Mouse (Mus musculus) forebrain, embryonic 12.5 days (tissue): Measurements from ENCODE around the gene Me1. TPM values are rescaled to one million over a fixed set of nuclear protein-coding genes. Genes with fewer than 3 reads are reported as not detected.

ENCODE experiments used
- ATAC-seq: fragments of 200-750 bp; cut with Nextera tagmentation; 2 replicates; pipeline ENCODE4 v1.8.0; 2017; ENCODE audit warnings: moderate TSS enrichment; ENCODE audit not compliant: low FRiP score
- H3K27ac ChIP-seq: fragments of 300-500 bp; sonication (generic); 2 replicates; pipeline ENCODE4 v1.5.1; 2016; ENCODE audit warnings: mild to moderate bottlenecking
- H3K27me3 ChIP-seq: fragments of 300-500 bp; sonication (generic); 2 replicates; pipeline ENCODE4 v1.6.1; 2016; ENCODE audit warnings: mild to moderate bottlenecking
- H3K36me3 ChIP-seq: fragments of 300-500 bp; sonication (generic); replicated peaks from 2 replicates; pipeline ENCODE4 v1.6.1; 2016; ENCODE audit warnings: mild to moderate bottlenecking
- H3K4me1 ChIP-seq: fragments of 300-500 bp; sonication (generic); 2 replicates; pipeline ENCODE4 v1.6.1; 2016
- H3K4me2 ChIP-seq: fragments of 300-500 bp; sonication (generic); 2 replicates; pipeline ENCODE4 v1.6.1; 2016; ENCODE audit warnings: mild to moderate bottlenecking, moderate library complexity
- H3K4me3 ChIP-seq: fragments of 300-500 bp; sonication (generic); replicated peaks from 2 replicates; pipeline ENCODE4 v1.5.1; 2016; ENCODE audit warnings: mild to moderate bottlenecking
- H3K9ac ChIP-seq: fragments of 300-500 bp; sonication (generic); 2 replicates; pipeline ENCODE4 v1.6.1; 2016; ENCODE audit warnings: mild to moderate bottlenecking
- H3K9me3 ChIP-seq: fragments of 300-500 bp; sonication (generic); 2 replicates; pipeline ENCODE4 v1.6.1; 2016
- WGBS: fragments of 180-500 bp; shearing (Covaris S2); methylation state at CpG from one replicate; pipeline ENCODE4 v1.1.7; 2016; 5-methylcytosine and 5-hydroxymethylcytosine counted together
- polyA plus RNA-seq: library from polyadenylated mRNA; unstranded; fragments of >200 nt; fragmentation: Nextera tagmentation; extraction: Ambion mirVana; gene quantifications from 2 replicates; pipeline ENCODE4 v1.2.1, GENCODE M21; 2016

Me1 gene
- polyA plus RNA-seq, 1 experiment from 2014 or later: 11.6 TPM

- Histone ChIP-seq H3K9me3 (no peaks in the 10 kb centered on the region), H3K27ac (no peak overlapping the region), H3K4me1 (no peaks in the 10 kb centered on the region), H3K4me3 (no peak overlapping the region), H3K36me3 (peaks cover 46% of the 10 kb centered on the region), H3K27me3 (no peaks in the 10 kb centered on the region), H3K9ac (no peak overlapping the region), H3K4me2 (no peak overlapping the region)
- no peak for ATAC-seq
- 94% methylated on average over 5 of the region's 5 CpGs for WGBS
Observed at GRCm38 (mm10) chr9:86549637-86550162, 146.1 kb downstream of the Me1 start.

DNA sequence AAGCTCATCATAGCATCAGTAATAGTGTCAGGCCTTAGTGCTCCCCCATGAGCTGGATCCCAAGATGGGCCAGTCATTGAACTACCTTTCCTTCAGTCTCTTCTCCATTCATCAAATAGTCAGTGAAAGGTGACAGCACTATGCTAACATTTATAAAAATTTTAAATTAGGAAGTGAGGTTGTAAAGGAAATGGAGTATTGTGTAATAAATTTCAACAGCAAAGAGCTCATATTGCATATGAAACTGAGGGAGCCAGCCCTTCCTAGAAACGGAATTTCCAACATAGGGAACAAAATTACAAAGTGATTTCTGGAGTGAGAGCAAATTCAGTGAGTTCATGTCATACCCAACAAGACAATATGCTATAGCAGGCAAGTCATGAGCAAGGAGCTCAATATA, 151.2 kb downstream of the Me1 start:
- H3K4me1 ChIP-seq: no peaks in the 10 kb centered on the region; the same call in 1 of the 2 replicates
- no peaks in the 10 kb centered on the region for H3K9me3 ChIP-seq
- no peak overlapping the region for H3K27ac ChIP-seq
- ATAC-seq: no peak
- peaks cover 22% of the 10 kb centered on the region for H3K36me3 ChIP-seq
- H3K27me3 ChIP-seq: no peaks in the 10 kb centered on the region
- H3K4me2 ChIP-seq: no peak overlapping the region
- no peak overlapping the region for H3K9ac ChIP-seq
- H3K4me3 ChIP-seq: no peak overlapping the region
- 79% methylated on average over 1 of the region's 1 CpGs for WGBS

- no peak overlapping the region for H3K4me3 ChIP-seq
- peaks cover 13% of the 10 kb centered on the region for H3K36me3 ChIP-seq
- WGBS: 47% methylated on average over 3 of the region's 3 CpGs
- H3K9ac ChIP-seq: no peak overlapping the region
- ATAC-seq: peak; percentile 58; the same call in 1 of the 2 replicates
- no peak overlapping the region for H3K4me2 ChIP-seq
- H3K9me3 ChIP-seq: no peaks in the 10 kb centered on the region
- H3K4me1 ChIP-seq: no peaks in the 10 kb centered on the region; the same call in 1 of the 2 replicates
- no peaks in the 10 kb centered on the region for H3K27me3 ChIP-seq
- H3K27ac ChIP-seq: peak overlapping the region; percentile 59
Observed at GRCm38 (mm10) chr9:86543451-86543850, 152.3 kb downstream of the Me1 start.

DNA sequence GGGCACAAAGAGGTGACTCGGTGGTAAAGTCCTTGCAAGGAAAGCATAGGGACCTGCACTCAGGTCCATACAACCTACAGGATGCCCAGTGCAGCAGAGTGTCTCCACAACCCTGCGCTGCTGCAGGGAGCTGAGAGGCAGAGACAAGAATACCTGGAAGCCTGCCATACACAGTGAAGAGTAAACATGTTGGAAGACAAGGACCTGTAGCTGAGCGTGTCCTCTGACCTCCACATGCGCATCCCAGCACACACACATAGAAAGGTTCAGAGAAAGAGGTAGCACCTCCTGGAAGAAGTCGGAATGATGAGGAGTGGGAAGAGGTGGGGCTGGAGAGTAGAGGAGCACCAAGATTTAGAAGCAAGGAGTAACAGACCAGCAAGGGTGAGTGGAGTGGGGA, 161.7 kb downstream of the Me1 start:
- no peaks in the 10 kb centered on the region for H3K27me3 ChIP-seq
- 85% methylated on average over 5 of the region's 5 CpGs for WGBS
- H3K4me3 ChIP-seq: no peak overlapping the region

More for the DNA sequence above, 161.7 kb downstream of the Me1 start:
- no peak for ATAC-seq
- Histone ChIP-seq H3K27ac (no peak overlapping the region), H3K9me3 (no peaks in the 10 kb centered on the region), H3K4me1 (no peaks in the 10 kb centered on the region), H3K4me2 (no peak overlapping the region), H3K9ac (no peak overlapping the region), H3K36me3 (peaks cover 22% of the 10 kb centered on the region)

Other genes with a start within 250 kb of the Me1 start
- 6.2 and 6.9 TPM in 2 replicates for gene Ube2cbp, start 231.0 kb downstream of the Me1 start, polyA plus RNA-seq
- gene Dop1a, start 228.8 kb downstream of the Me1 start, polyA plus RNA-seq: 21.2 and 21.7 TPM in 2 replicates
- gene Pgm3, start 124.1 kb downstream of the Me1 start, polyA plus RNA-seq: 36.6 and 41.0 TPM in 2 replicates
- 4.9 and 6.2 TPM in 2 replicates for gene Rwdd2a, start 124.0 kb downstream of the Me1 start, polyA plus RNA-seq
- gene Prss35, start 47.7 kb upstream of the Me1 start, polyA plus RNA-seq: 1.7 and 1.8 TPM in 2 replicates
- gene Snap91, start 184.7 kb upstream of the Me1 start, polyA plus RNA-seq: 28.0 and 28.4 TPM in 2 replicates